Mouse (Mus musculus): Measurements from ENCODE around the gene Stk26. TPM values are rescaled to one million over a fixed set of nuclear protein-coding genes. Genes with fewer than 3 reads are reported as not detected.

Stk26 gene
- 1.3 and 2.4 TPM in 2 replicates for polyA plus RNA-seq (2016; fragmentation: Nextera tagmentation; extraction: Ambion mirVana)

- H3K36me3 ChIP-seq, result no peaks in the 10 kb centered on the region
- peaks cover 75% of the 10 kb centered on the region for H3K27me3 ChIP-seq (ENCODE audit: low read depth, poor library complexity, severe bottlenecking)
- H3K4me1 ChIP-seq, result peaks cover 4% of the 10 kb centered on the region; the same call in 1 of the 2 replicates
- peak; percentile 48 for DNase-seq (ENCODE audit: low spot score)
- H3K27ac ChIP-seq (replicated peaks), result no peak within 1 kb of the TSS
- 22% methylated on average over 31 of the region's 31 CpGs for WGBS
- H3K9me3 ChIP-seq (replicated peaks), result no peaks in the 10 kb centered on the region
- peak within 1 kb of the TSS; percentile 58 for H3K4me3 ChIP-seq
Observed at GRCm38 (mm10) chrX:50840847-50841560, at the start of gene Stk26. TSS of gene Stk26 (plus strand) at chrX:50841047.

DNA sequence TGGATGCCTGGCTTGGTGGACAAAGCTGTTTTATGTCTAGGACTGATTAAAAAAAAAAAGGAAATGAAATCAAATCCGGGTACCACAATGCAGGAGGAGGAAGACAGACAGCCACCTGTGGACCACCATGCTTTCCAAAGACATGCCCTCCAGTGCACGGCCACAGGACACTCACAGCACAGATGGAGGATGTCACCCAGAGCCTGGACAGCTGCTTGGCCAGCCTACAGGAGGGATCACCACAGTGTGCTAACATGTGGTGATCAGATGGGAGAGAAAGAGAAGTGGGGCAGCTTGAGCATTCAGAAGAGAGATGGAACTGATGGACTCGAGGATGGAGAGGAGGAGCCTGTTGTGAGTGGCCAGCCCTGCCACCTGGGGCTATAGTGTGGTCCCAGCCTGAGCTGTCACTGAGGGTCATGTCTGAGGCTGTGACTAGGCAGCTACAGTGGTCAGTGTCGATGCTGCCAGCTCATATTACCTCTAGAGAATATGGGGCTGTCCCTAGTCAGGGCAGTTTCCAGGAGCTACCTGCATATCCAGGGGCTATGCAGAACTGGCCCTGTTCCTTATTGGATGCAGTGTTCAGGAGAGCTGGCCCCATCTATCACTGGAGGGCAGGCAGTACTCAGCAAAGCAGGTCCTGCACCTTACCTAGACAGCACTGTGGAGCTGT, 47.7 kb upstream of the Stk26 start:
- WGBS, result 69% methylated on average over 4 of the region's 4 CpGs
- no peak for DNase-seq (ENCODE audit: low spot score)
- Histone ChIP-seq H3K27me3 (ENCODE audit: low read depth, poor library complexity, severe bottlenecking) (peaks cover 97% of the 10 kb centered on the region), H3K36me3 (no peaks in the 10 kb centered on the region), H3K4me1 (0 out of 2 replicates have a peak, but pooled peaks cover 5% of the 10 kb centered on the region), H3K27ac (replicated peaks) (no peak overlapping the region), H3K9me3 (replicated peaks) (no peaks in the 10 kb centered on the region), H3K4me3 (no peak overlapping the region)

DNA sequence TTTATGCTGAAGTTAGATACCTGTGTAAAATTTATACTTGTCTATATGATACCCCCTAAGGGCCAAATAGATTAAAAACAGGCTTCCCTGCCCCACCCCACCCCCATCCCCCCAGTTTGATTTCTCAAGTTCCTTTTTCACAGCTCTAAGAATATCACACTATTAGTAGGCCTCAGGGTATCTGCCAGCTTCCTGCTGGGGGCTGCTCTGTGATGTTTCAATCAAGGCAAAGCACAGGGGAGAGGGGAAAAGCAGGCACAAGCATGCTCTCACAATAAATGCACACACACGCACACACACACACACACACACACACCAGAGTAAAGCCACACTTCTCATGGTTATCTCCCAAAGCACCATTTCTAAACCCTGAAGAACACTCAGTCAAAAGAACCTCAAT, 43.0 kb upstream of the Stk26 start:
- H3K27ac ChIP-seq (replicated peaks), result no peak overlapping the region
- no peaks in the 10 kb centered on the region for H3K9me3 ChIP-seq (replicated peaks)
- peak; percentile 21 for DNase-seq (ENCODE audit: low spot score)
- H3K4me1 ChIP-seq, result peaks cover 17% of the 10 kb centered on the region
- no peaks in the 10 kb centered on the region for H3K36me3 ChIP-seq
- 33% methylated on average over 1 of the region's 1 CpGs for WGBS
- peaks cover 88% of the 10 kb centered on the region for H3K27me3 ChIP-seq (ENCODE audit: low read depth, poor library complexity, severe bottlenecking)
- no peak overlapping the region for H3K4me3 ChIP-seq

DNA sequence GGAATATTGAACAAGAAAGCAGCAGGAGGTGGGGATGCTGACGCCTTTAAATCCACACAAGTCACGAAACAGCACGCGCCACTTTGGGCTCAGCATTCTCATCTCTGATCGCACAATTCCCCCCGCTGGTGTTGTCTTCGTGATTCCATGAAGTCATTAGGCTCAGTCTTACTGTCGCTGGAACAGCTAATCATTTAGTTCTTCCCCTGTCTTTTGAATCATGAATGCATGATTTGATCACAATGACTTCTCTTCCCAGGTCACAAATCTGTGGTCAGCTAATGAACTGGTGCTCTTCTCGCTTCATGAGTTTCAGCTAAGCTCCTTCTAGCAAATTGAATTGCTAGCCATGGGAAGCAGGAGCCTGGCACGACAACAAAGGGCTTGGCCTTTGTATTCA, 42.3 kb upstream of the Stk26 start:
- Histone ChIP-seq H3K4me1 (peaks cover 17% of the 10 kb centered on the region), H3K27me3 (ENCODE audit: low read depth, poor library complexity, severe bottlenecking) (peaks cover 88% of the 10 kb centered on the region), H3K4me3 (no peak overlapping the region), H3K36me3 (no peaks in the 10 kb centered on the region), H3K27ac (replicated peaks) (no peak overlapping the region), H3K9me3 (replicated peaks) (no peaks in the 10 kb centered on the region)
- WGBS, result 28% methylated on average over 10 of the region's 10 CpGs
- peak; percentile 42 for DNase-seq (ENCODE audit: low spot score)

DNA sequence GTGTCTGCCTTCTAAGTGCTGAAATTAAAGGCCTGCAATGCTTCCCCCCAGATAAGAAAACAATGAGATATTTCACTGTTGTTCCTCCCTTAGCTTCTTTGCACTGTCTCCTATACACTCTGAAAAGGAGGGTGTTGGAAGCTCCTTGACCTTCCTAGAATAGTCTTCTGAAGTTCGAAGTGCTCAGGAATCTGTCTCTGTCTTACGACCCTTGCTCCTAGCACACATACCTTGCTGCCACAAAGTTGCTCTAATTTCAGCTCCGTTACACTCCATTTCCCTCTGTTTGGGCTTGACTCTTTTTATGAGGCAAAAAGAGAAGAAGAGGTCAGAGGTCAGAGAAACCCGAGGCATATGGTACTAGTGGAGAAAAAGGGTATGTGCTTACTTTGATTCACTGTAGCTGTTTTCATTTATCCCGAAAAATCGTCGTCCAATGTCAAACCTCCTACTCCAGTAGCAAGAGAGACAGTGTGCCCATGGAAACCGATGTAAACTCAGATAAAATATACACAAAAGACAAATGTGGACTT, 41.1 kb upstream of the Stk26 start:
- H3K4me3 ChIP-seq, result no peak overlapping the region
- no peaks in the 10 kb centered on the region for H3K36me3 ChIP-seq
- H3K27me3 ChIP-seq (ENCODE audit: low read depth, poor library complexity, severe bottlenecking), result peaks cover 88% of the 10 kb centered on the region
- DNase-seq (ENCODE audit: low spot score), result no peak
- no peak overlapping the region for H3K27ac ChIP-seq (replicated peaks)
- no peaks in the 10 kb centered on the region for H3K9me3 ChIP-seq (replicated peaks)
- WGBS, result 60% methylated on average over 8 of the region's 8 CpGs
- peaks cover 17% of the 10 kb centered on the region for H3K4me1 ChIP-seq

- Histone ChIP-seq H3K9me3 (replicated peaks) (no peaks in the 10 kb centered on the region), H3K36me3 (no peaks in the 10 kb centered on the region), H3K27ac (replicated peaks) (no peak overlapping the region), H3K4me3 (no peak overlapping the region), H3K27me3 (ENCODE audit: low read depth, poor library complexity, severe bottlenecking) (peaks cover 55% of the 10 kb centered on the region), H3K4me1 (peaks cover 3% of the 10 kb centered on the region; the same call in 1 of the 2 replicates)
- no peak for DNase-seq (ENCODE audit: low spot score)
- WGBS, result 53% methylated on average over 4 of the region's 4 CpGs
Observed at GRCm38 (mm10) chrX:50805654-50806053, 35.2 kb upstream of the Stk26 start.

- H3K4me3 ChIP-seq, result no peak overlapping the region
- no peak overlapping the region for H3K27ac ChIP-seq (replicated peaks)
- no peak for DNase-seq (ENCODE audit: low spot score)
- peaks cover 31% of the 10 kb centered on the region for H3K27me3 ChIP-seq (ENCODE audit: low read depth, poor library complexity, severe bottlenecking)
- no peaks in the 10 kb centered on the region for H3K4me1 ChIP-seq
- no peaks in the 10 kb centered on the region for H3K36me3 ChIP-seq
- no peaks in the 10 kb centered on the region for H3K9me3 ChIP-seq (replicated peaks)
- 73% methylated on average over 6 of the region's 6 CpGs for WGBS
Observed at GRCm38 (mm10) chrX:50823856-50824255, 17.0 kb upstream of the Stk26 start.

DNA sequence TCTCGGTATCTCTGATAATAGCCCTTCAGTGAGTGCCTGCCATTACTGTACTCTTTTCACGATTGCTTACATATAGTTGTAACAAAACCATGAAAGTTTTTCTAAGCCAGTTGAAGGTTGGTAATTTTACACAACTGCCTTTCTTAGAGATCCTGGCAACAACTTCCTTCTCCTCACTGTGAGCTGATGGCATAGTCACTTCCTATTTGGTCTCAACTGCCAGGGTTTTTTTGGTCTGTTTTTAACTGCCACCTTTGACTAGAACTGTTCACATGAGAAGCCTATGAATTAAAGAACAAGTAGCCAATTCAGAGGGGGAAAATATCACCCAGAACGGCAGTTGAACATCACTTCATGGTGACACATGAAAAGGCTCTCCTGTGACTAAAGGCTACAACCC, 5.3 kb upstream of the Stk26 start:
- no peak overlapping the region for H3K27ac ChIP-seq (replicated peaks)
- no peak for DNase-seq (ENCODE audit: low spot score)
- WGBS, result 87% methylated on average over 3 of the region's 3 CpGs
- H3K4me3 ChIP-seq, result no peak overlapping the region
- no peaks in the 10 kb centered on the region for H3K36me3 ChIP-seq
- peaks cover 49% of the 10 kb centered on the region for H3K27me3 ChIP-seq (ENCODE audit: low read depth, poor library complexity, severe bottlenecking)
- H3K4me1 ChIP-seq, result no peaks in the 10 kb centered on the region; the same call in 1 of the 2 replicates
- no peaks in the 10 kb centered on the region for H3K9me3 ChIP-seq (replicated peaks)

- WGBS, result 74% methylated on average over 10 of the region's 10 CpGs
- Histone ChIP-seq H3K27ac (replicated peaks) (no peak overlapping the region), H3K9me3 (replicated peaks) (no peaks in the 10 kb centered on the region), H3K36me3 (no peaks in the 10 kb centered on the region), H3K27me3 (ENCODE audit: low read depth, poor library complexity, severe bottlenecking) (peaks cover 54% of the 10 kb centered on the region), H3K4me3 (no peak overlapping the region), H3K4me1 (peaks cover 2% of the 10 kb centered on the region; the same call in 1 of the 2 replicates)
- no peak for DNase-seq (ENCODE audit: low spot score)
Observed at GRCm38 (mm10) chrX:50836029-50836691, 4.7 kb upstream of the Stk26 start.

DNA sequence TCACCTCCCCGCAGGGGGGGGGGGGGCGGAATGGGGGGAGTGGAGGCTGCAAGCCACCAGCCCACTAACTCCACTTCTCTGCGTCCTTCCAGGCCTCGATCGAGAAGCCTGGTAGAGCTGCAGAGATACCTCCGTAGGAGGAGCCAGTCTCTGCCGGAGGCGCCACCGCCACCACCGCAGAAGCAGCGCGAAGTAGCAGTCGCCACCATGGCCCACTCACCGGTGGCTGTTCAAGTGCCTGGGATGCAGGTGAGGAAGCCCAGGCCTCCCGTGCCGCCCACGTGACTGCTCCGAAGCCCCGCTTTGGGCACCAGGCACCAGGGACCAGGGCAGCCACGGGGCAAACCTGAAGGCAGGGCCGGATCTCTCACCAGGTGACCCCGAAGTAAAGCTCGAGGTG, 740 bp downstream of the Stk26 start:
- DNase-seq (ENCODE audit: low spot score), result no peak
- no peak overlapping the region for H3K27ac ChIP-seq (replicated peaks)
- WGBS, result 12% methylated on average over 21 of the region's 23 CpGs

GRCm38 (mm10) chrX:50842046-50842445, 1.2 kb downstream of the Stk26 start:
- DNase-seq (ENCODE audit: low spot score), result no peak
- H3K9me3 ChIP-seq (replicated peaks), result no peaks in the 10 kb centered on the region
- H3K4me1 ChIP-seq, result peaks cover 4% of the 10 kb centered on the region; the same call in 1 of the 2 replicates
- H3K36me3 ChIP-seq, result no peaks in the 10 kb centered on the region
- peak overlapping the region; percentile 58 for H3K4me3 ChIP-seq
- 40% methylated on average over 9 of the region's 9 CpGs for WGBS
- peaks cover 76% of the 10 kb centered on the region for H3K27me3 ChIP-seq (ENCODE audit: low read depth, poor library complexity, severe bottlenecking)
- H3K27ac ChIP-seq (replicated peaks), result no peak overlapping the region

More for the DNA sequence above, 740 bp downstream of the Stk26 start:
- no peaks in the 10 kb centered on the region for H3K9me3 ChIP-seq (replicated peaks)
- no peaks in the 10 kb centered on the region for H3K36me3 ChIP-seq
- H3K4me1 ChIP-seq, result peaks cover 4% of the 10 kb centered on the region; the same call in 1 of the 2 replicates
- peak overlapping the region; percentile 58 for H3K4me3 ChIP-seq
- H3K27me3 ChIP-seq (ENCODE audit: low read depth, poor library complexity, severe bottlenecking), result peaks cover 75% of the 10 kb centered on the region

DNA sequence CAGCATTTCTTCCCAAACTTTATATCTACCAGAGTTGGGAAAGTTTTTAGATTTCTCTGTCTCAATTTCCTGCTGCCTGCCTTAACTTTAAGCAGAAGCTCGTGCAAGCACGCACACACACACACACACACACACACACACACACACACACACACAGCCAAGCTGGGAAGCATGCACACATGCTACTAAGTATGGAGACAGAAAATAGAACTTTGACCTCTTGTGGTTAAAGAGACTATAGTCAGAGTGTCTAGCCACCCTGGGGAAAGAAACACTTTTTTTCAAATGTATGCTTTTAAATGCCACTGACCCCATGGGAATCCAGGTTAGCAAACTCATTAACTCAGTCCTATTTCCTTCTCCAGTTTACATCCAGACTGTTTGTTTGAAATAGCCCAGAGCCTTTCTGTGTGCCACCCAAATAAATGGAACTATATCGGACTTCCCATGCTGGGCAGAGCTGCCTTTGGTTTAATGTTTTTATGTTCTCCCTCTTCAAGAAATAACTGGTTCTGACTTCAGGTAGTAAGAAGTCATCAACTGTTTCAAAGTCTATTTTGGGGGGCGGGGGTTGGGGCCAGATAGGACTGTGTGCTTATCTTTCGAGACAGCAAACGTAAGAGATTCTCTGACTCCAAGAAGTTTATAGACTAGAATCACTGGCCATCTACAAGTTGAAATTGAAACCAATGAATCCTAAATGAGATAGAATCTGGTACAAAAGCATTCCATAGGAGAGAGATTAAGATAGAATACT, 9.8 kb downstream of the Stk26 start:
- Histone ChIP-seq H3K4me1 (no peaks in the 10 kb centered on the region), H3K27me3 (ENCODE audit: low read depth, poor library complexity, severe bottlenecking) (peaks cover 14% of the 10 kb centered on the region), H3K9me3 (replicated peaks) (no peaks in the 10 kb centered on the region), H3K27ac (replicated peaks) (no peak overlapping the region), H3K4me3 (no peak overlapping the region), H3K36me3 (no peaks in the 10 kb centered on the region)
- WGBS, result 82% methylated on average over 6 of the region's 6 CpGs
- no peak for DNase-seq (ENCODE audit: low spot score)
